Mouse (Mus musculus): ENCODE measurements around the gene Ubap2l.

GRCm38 (mm10) chr3:89962751-89963220, 89.6 kb downstream of the Ubap2l start:
- TF ChIP-seq CTCF (IDR thresholded peaks at IDR 0.05; ENCODE audit: low read depth) (no peak), EP300 (optimal IDR thresholded peaks at IDR 0.05) (no peak)

Data from stomach, postnatal 0 days (tissue).